Mouse (Mus musculus) neural tube, embryonic 11.5 days (tissue): ENCODE measurements around the gene Clcn5. TPM values are rescaled to one million over a fixed set of nuclear protein-coding genes. Genes with fewer than 3 reads are reported as not detected.

Experiments
- ATAC-seq: fragments of 200-750 bp; cut with Nextera tagmentation; 2 replicates; pipeline ENCODE4 v1.8.0; 2017; ENCODE audit warnings: moderate number of reproducible peaks, mild to moderate bottlenecking, moderate TSS enrichment, moderate library complexity; ENCODE audit not compliant: insufficient read depth, low FRiP score, low TSS enrichment
- DNase-seq: peaks from one replicate; pipeline ENCODE4 v3.0.0-alpha.2; 2015; ENCODE audit warnings: low spot score
- H3K27ac ChIP-seq: fragments of 300-500 bp; sonication (generic); 2 replicates; pipeline ENCODE4 v1.5.1; 2014; ENCODE audit warnings: low read depth, mild to moderate bottlenecking, low read length
- H3K27me3 ChIP-seq: fragments of 300-500 bp; sonication (generic); 2 replicates; pipeline ENCODE4 v1.6.1; 2014; ENCODE audit warnings: mild to moderate bottlenecking, low read length, mixed read lengths; ENCODE audit not compliant: control insufficient read depth, insufficient read depth
- H3K36me3 ChIP-seq: fragments of 300-500 bp; sonication (generic); 2 replicates; pipeline ENCODE4 v1.6.1; 2014; ENCODE audit warnings: mild to moderate bottlenecking, low read length, moderate library complexity, mixed read lengths; ENCODE audit not compliant: control insufficient read depth, insufficient read depth
- H3K4me1 ChIP-seq: fragments of 300-500 bp; sonication (generic); 2 replicates; pipeline ENCODE4 v1.6.1; 2014; ENCODE audit warnings: low read length, mixed read lengths; ENCODE audit not compliant: control insufficient read depth, insufficient read depth
- H3K4me2 ChIP-seq: fragments of 300-500 bp; sonication (generic); 2 replicates; pipeline ENCODE4 v1.6.1; 2014; ENCODE audit warnings: low read depth, mild to moderate bottlenecking, moderate library complexity
- H3K4me3 ChIP-seq: fragments of 300-500 bp; sonication (generic); 2 replicates; pipeline ENCODE4 v1.5.1; 2014; ENCODE audit warnings: low read depth, low read length
- H3K9ac ChIP-seq: fragments of 300-500 bp; sonication (generic); 2 replicates; pipeline ENCODE4 v1.6.1; 2014; ENCODE audit warnings: mild to moderate bottlenecking, low read length
- H3K9me3 ChIP-seq: fragments of 300-500 bp; sonication (generic); 2 replicates; pipeline ENCODE4 v1.6.1; 2016; ENCODE audit warnings: low read length; ENCODE audit not compliant: control insufficient read depth
- WGBS: fragments of 180-500 bp; shearing (Covaris S2); extraction: QIAGEN DNeasy Blood & Tissue Kit; methylation state at CpG from one replicate; pipeline ENCODE4 v1.1.7; 2014; 5-methylcytosine and 5-hydroxymethylcytosine counted together
- microRNA counts: library from miRNA; unstranded; fragments of <30 nt; microRNA quantifications from one replicate; lab custom pipeline; 2015
- microRNA-seq: library from miRNA; unstranded; fragments of <30 nt; microRNA quantifications from one replicate; pipeline ENCODE4, GENCODE M21; 2016
- polyA plus RNA-seq: library from polyadenylated mRNA; unstranded; fragments of >200 nt; fragmentation: Nextera tagmentation; extraction: Ambion mirVana; gene quantifications from 2 replicates; pipeline ENCODE4 v1.2.1, GENCODE M21; 2014

Clcn5 gene
- polyA plus RNA-seq, 1 experiment from 2014 or later = 24.5 TPM

DNA sequence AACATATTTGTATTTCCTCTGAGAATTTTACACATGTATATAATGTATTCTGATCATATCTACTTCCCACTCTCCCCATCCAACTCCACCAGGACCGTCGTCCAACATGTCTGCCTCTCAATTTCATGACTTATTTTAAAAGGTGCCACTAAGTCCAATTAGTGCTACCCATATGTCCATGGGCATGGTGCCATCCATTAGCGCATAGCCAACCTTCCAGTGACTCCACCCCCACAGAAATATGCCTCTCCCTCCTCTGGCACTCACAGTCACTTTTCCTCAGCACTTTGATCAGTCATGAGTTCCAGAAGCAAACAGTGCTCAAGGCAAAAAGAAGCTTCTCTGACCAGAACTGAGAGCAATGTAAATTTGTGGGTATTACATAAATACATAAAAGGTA is 204.3 kb downstream of the Clcn5 start:
- H3K4me1 ChIP-seq = no peaks in the 10 kb centered on the region
- H3K36me3 ChIP-seq = no peaks in the 10 kb centered on the region
- DNase-seq = no peak
- no peak overlapping the region for H3K27ac ChIP-seq
- H3K9me3 ChIP-seq = no peaks in the 10 kb centered on the region
- ATAC-seq = no peak
- 89% methylated on average over 3 of the region's 3 CpGs for WGBS
- H3K4me3 ChIP-seq = no peak overlapping the region
- H3K9ac ChIP-seq = no peak overlapping the region
- H3K4me2 ChIP-seq = no peak overlapping the region
- no peaks in the 10 kb centered on the region for H3K27me3 ChIP-seq

MicroRNAs within 50 kb of the gene (microRNA counts, 519-probe panel; counts per million panel counts)
- microRNA mmu-miR-188-3p (lab: Ali Mortazavi, UCI) = 171 counts per million, percentile 57 among the panel's probes with 10 or more counts
- 4,491 counts per million, percentile 82 among the panel's probes with 10 or more counts for microRNA mmu-miR-188-5p (lab: Ali Mortazavi, UCI)
- microRNA mmu-miR-362-3p (lab: Ali Mortazavi, UCI) = 3,350 counts per million, percentile 67 among the panel's probes with 10 or more counts
- microRNA mmu-miR-362-5p (lab: Ali Mortazavi, UCI) = 3,018 counts per million, percentile 65 among the panel's probes with 10 or more counts
- 3,988 counts per million, percentile 75 among the panel's probes with 10 or more counts for microRNA mmu-miR-500 (lab: Ali Mortazavi, UCI)
- microRNA mmu-miR-501-3p (lab: Ali Mortazavi, UCI) = 171 counts per million, percentile 57 among the panel's probes with 10 or more counts
- microRNA mmu-miR-501-5p (lab: Ali Mortazavi, UCI) = 171 counts per million, percentile 57 among the panel's probes with 10 or more counts
- 3,521 counts per million, percentile 70 among the panel's probes with 10 or more counts for microRNA mmu-miR-532-3p (lab: Ali Mortazavi, UCI)
- microRNA mmu-miR-532-5p (lab: Ali Mortazavi, UCI) = 4,320 counts per million, percentile 79 among the panel's probes with 10 or more counts

Small RNA genes lying within 50 kb of the gene (microRNA-seq; reads per million reads assigned to microRNA genes)
- 1,380 reads per million, percentile 80 among the genes with 10 or more reads in this experiment for gene Mir188
- 113 reads per million, percentile 53 among the genes with 10 or more reads in this experiment for gene Mir362
- gene Mir500 = 106 reads per million, percentile 52 among the genes with 10 or more reads in this experiment
- gene Mir501 = 452 reads per million, percentile 69 among the genes with 10 or more reads in this experiment
- gene Mir532 = 1,020 reads per million, percentile 77 among the genes with 10 or more reads in this experiment

Other genes starting within 250 kb of the Clcn5 start
- gene Usp27x, start 56.5 kb upstream of the Clcn5 start, polyA plus RNA-seq = 0.59 and 0.69 TPM in 2 replicates